Mouse (Mus musculus) midbrain, embryonic 13.5 days (tissue): ENCODE data around the gene Ppp1r8. TPM values are rescaled to one million over a fixed set of nuclear protein-coding genes. Genes with fewer than 3 reads are reported as not detected.
A peak's percentile ranks its signal among the peaks of the same experiment; 100 is the strongest.

Experiments
- ATAC-seq: fragments of 200-750 bp; cut with Nextera tagmentation; 2 replicates; pipeline ENCODE4 v1.8.0; 2017; ENCODE audit warnings: mild to moderate bottlenecking, moderate TSS enrichment, moderate library complexity
- H3K27ac ChIP-seq: fragments of 300-500 bp; sonication (generic); 2 replicates; pipeline ENCODE4 v1.5.1; 2015; ENCODE audit warnings: inconsistent platforms, mild to moderate bottlenecking, moderate library complexity
- H3K27me3 ChIP-seq: fragments of 300-500 bp; sonication (generic); 2 replicates; pipeline ENCODE4 v1.6.1; 2015; ENCODE audit warnings: mild to moderate bottlenecking, inconsistent platforms
- H3K36me3 ChIP-seq: fragments of 300-500 bp; sonication (generic); 2 replicates; pipeline ENCODE4 v1.6.1; 2015; ENCODE audit warnings: mild to moderate bottlenecking, inconsistent platforms
- H3K4me1 ChIP-seq: fragments of 300-500 bp; sonication (generic); replicated peaks from 2 replicates; pipeline ENCODE4 v1.6.1; 2015; ENCODE audit warnings: inconsistent platforms
- H3K4me2 ChIP-seq: fragments of 300-500 bp; sonication (generic); replicated peaks from 2 replicates; pipeline ENCODE4 v1.6.1; 2015; ENCODE audit warnings: moderate library complexity, mild to moderate bottlenecking, inconsistent platforms
- H3K4me3 ChIP-seq: fragments of 300-500 bp; sonication (generic); replicated peaks from 2 replicates; pipeline ENCODE4 v1.5.1; 2015; ENCODE audit warnings: mild to moderate bottlenecking, inconsistent platforms
- H3K9ac ChIP-seq: fragments of 300-500 bp; sonication (generic); replicated peaks from 2 replicates; pipeline ENCODE4 v1.6.1; 2015; ENCODE audit warnings: mild to moderate bottlenecking, inconsistent platforms
- H3K9me3 ChIP-seq: fragments of 300-500 bp; sonication (generic); 2 replicates; pipeline ENCODE4 v1.6.1; 2016; ENCODE audit warnings: mild to moderate bottlenecking, inconsistent platforms
- WGBS: fragments of 180-500 bp; shearing (Covaris S2); methylation state at CpG from one replicate; pipeline ENCODE4 v1.1.7; 2015; 5-methylcytosine and 5-hydroxymethylcytosine counted together
- polyA plus RNA-seq: library from polyadenylated mRNA; unstranded; fragments of >200 nt; fragmentation: Nextera tagmentation; extraction: Ambion mirVana; gene quantifications from 2 replicates; pipeline ENCODE4 v1.2.1, GENCODE M21; 2015

The Ppp1r8 gene
- polyA plus RNA-seq, 1 experiment from 2014 or later = 60.4 TPM

DNA sequence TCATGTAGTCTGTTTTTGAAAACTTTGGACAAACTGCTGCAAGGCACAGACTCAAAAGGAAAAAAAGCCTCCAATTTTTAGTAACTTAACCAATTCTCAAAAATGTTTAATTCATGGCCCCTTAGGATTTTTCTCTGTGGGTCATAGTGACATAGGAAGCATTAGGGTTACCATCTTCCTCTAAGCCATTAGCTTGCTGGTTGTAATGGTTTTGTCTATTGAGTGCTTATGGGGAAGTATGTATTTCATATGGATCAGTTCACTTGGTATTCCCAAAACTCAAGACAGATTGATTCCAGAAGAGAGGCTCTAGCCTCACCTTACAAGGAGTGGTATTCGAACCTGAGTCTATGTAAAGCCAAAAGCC, 719 bp upstream of the Ppp1r8 start:
- H3K4me1 ChIP-seq = peaks cover 17% of the 10 kb centered on the region
- peaks cover 31% of the 10 kb centered on the region for H3K36me3 ChIP-seq
- H3K27ac ChIP-seq = peak overlapping the region; percentile 85
- WGBS = 92% methylated on average over 1 of the region's 1 CpGs
- H3K9me3 ChIP-seq = no peaks in the 10 kb centered on the region
- ATAC-seq = no peak
- H3K27me3 ChIP-seq = no peaks in the 10 kb centered on the region
- peak overlapping the region; percentile 96; the same call in 1 of the 2 replicates for H3K9ac ChIP-seq
- peak overlapping the region; percentile 93 for H3K4me3 ChIP-seq
- H3K4me2 ChIP-seq = peak overlapping the region; percentile 63

DNA sequence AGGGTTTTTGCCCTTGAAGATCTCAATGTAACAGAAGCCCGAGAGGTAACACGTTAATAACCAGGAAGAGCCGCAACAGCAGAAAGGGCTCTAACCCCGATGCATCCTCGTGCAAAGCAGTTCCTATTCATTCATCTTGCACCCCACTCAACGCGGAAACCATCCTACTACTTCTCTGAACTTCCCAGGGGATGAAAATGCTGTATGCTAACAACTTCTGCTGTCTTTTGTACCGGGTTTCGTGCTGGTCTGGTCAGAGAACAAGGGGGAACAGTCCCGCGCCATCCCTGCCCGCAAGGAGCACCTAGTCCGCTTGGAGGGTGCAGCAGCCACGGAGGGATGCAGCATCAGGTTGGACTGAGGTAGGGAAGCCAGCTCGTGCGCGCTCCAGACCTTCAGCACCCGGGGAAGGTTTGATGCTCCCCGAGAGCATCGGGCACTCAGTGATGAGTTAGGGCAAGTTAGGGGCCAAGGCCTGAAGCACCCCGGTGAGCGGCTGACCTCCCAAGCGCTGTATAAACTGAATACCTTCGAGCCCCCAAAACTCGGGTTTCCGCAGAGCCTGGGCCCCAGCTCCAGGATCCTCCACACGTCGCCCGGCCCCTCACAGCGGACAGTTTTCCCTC, 575 bp downstream of the Ppp1r8 start:
- H3K4me2 ChIP-seq = peak overlapping the region; percentile 63
- peaks cover 17% of the 10 kb centered on the region for H3K4me1 ChIP-seq
- no peaks in the 10 kb centered on the region for H3K9me3 ChIP-seq
- peak overlapping the region; percentile 85 for H3K27ac ChIP-seq
- peaks cover 33% of the 10 kb centered on the region for H3K36me3 ChIP-seq
- H3K9ac ChIP-seq = peak overlapping the region; percentile 96
- H3K4me3 ChIP-seq = peak overlapping the region; percentile 93
- H3K27me3 ChIP-seq = no peaks in the 10 kb centered on the region
- ATAC-seq = peak; percentile 59
- under 1% methylated on average over 30 of the region's 30 CpGs for WGBS

DNA sequence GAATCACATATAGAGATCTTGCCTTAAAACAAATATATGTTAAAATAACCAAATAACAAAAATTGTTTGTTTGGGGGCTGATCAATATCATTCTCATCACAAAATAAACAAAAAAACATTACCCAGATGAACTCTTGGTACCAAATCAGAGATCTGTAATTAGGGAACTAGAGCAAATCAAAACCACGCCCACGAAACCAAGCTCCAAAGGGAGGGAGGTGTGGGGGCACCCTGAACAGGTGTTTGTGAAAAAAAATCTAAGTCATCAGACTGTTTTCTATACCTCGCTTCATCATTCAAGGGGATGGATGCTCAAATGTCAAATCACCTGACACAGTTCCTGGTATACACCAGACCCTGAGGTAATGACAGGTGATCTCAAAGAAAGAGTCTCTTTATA, 1.5 kb downstream of the Ppp1r8 start:
- Histone ChIP-seq H3K36me3 (peaks cover 41% of the 10 kb centered on the region), H3K4me2 (peak overlapping the region; percentile 63), H3K27ac (no peak overlapping the region), H3K4me1 (peaks cover 17% of the 10 kb centered on the region), H3K27me3 (no peaks in the 10 kb centered on the region), H3K9ac (peak overlapping the region; percentile 96), H3K4me3 (peak overlapping the region; percentile 93), H3K9me3 (no peaks in the 10 kb centered on the region)
- 89% methylated on average over 3 of the region's 3 CpGs for WGBS
- no peak for ATAC-seq

DNA sequence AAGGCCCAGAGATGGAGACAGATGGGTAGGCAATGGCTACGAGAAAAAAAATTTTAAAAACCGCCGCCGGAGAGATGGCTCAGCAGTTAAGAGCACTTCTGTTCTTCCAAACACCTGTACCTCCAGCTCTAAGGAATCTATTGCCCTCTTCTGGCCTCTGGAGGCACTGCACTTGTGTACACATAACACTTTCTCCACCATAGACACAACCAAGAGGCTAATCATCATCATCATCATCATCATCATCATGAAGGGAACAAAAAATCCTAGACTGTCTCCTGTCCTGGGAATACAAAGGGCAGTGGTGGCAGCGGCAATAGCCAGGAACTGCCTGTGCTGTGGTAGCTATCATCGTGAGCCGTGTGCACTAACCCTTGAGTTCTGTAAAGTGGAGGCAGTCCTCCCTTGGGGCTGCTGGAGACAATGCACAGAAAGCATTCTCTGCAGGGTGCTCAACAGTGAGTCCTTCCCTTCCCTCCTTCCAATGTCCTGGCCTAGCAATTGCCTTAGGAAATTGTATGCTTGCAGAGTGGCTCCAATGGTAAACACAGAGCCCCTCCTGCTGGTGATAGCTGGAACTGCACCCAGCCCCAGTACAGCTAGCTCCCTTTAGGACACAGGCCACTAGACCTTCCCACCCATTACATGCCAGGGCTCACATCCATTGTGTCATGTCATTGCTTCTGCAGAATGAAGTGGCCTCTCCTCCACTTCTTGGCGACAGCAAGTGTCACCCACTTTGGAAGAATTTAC, 19.2 kb downstream of the Ppp1r8 start:
- no peak overlapping the region for H3K4me2 ChIP-seq
- no peak overlapping the region for H3K9ac ChIP-seq
- no peak for ATAC-seq
- H3K27me3 ChIP-seq = no peaks in the 10 kb centered on the region
- H3K4me1 ChIP-seq = no peaks in the 10 kb centered on the region
- 78% methylated on average over 8 of the region's 8 CpGs for WGBS
- H3K36me3 ChIP-seq = peaks cover 48% of the 10 kb centered on the region
- H3K27ac ChIP-seq = no peak overlapping the region
- no peak overlapping the region for H3K4me3 ChIP-seq
- H3K9me3 ChIP-seq = peaks cover 23% of the 10 kb centered on the region

DNA sequence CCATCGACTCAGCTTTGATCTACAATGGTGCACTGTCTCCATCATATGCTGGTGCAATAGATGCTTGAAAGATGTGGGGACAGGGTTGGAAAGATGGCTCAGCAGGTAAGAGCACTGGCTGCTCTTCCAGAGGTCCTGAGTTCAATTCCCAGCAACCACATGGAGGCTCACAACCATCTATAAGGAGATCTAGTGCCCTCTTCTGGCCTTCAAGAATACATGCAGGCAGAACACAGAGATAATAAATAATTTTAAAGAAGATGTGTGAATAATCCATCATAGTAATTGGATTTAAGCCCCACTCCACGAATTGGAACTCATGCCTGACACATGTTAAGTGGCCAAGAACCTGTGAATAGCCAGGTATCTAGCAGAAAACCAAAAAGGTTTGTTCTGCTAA, 24.5 kb downstream of the Ppp1r8 start:
- 51% methylated on average over 2 of the region's 2 CpGs for whole genome bisulfite sequencing
- no peak overlapping the region for H3K9ac ChIP-seq
- no peaks in the 10 kb centered on the region for H3K27me3 ChIP-seq
- H3K4me2 ChIP-seq = no peak overlapping the region
- no peak overlapping the region for H3K27ac ChIP-seq
- ATAC-seq = no peak
- peaks cover 23% of the 10 kb centered on the region for H3K9me3 ChIP-seq
- H3K4me3 ChIP-seq = no peak overlapping the region
- no peaks in the 10 kb centered on the region for H3K4me1 ChIP-seq
- no peaks in the 10 kb centered on the region for H3K36me3 ChIP-seq

DNA sequence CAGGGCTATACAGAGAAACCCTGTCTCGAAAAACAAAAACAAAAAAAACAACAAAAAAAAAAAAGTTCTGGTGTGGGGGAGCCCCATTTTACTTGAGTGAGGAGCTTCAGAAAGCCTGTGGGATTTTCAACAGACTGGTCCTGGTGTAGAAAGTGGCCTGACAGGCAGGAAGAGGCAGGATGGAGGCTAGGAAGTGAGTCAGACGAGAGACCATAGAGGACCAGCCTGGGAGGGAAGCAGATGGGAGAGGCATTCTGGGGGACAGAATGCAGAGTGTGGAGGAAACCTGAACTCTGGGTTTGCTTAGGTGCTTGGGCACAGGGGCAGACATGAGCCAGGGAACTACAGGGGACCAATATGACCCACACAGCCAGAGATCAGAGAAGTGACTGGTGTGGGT, 26.1 kb downstream of the Ppp1r8 start:
- no peak overlapping the region for H3K4me3 ChIP-seq
- WGBS = 75% methylated on average over 2 of the region's 2 CpGs
- no peak overlapping the region for H3K4me2 ChIP-seq
- H3K9ac ChIP-seq = no peak overlapping the region
- no peaks in the 10 kb centered on the region for H3K4me1 ChIP-seq
- peaks cover 23% of the 10 kb centered on the region for H3K9me3 ChIP-seq
- ATAC-seq = no peak
- no peak overlapping the region for H3K27ac ChIP-seq
- no peaks in the 10 kb centered on the region for H3K36me3 ChIP-seq
- no peaks in the 10 kb centered on the region for H3K27me3 ChIP-seq

DNA sequence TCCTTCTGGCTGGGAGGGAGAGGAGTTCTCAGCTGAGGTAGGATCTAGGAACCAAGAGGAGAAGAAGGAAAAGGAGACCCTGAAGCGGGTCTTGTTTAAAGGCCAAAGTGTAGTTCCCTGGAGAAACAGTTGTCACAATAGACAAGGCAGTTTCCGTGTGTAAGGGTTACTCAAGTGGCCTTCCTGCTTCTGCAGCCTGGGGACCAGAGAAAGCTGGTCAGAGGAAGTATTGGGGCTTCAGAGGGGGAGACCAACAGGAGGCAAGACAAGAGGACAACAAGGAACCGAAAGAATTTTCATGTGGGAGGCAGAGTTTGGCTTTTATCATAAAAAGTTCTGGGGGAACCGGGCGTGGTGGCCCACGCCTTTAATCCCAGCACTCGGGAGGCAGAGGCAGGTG, 26.6 kb downstream of the Ppp1r8 start:
- H3K9me3 ChIP-seq = peaks cover 25% of the 10 kb centered on the region

DNA sequence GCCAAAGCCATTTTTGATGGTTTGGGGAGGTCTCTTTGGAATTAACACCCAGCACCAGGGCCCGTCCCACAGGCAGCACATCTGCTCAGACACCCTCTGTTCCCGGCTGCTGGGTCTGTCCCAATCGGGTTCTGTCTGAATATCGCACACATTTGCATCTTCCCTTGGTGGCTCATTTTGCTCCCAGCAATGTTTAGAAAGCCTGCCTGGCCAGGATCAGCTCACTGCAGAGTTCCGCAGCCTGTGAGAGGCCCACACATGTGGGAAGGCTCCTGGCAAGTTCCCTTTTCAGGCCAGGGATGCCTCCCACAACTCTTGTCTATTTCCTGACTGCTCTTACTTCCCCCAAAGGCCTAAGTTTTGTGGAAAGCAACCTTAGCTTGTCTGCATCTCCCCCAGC, 33.3 kb downstream of the Ppp1r8 start:
- WGBS = 90% methylated on average over 5 of the region's 5 CpGs
- no peaks in the 10 kb centered on the region for H3K27me3 ChIP-seq
- H3K4me2 ChIP-seq = no peak overlapping the region
- H3K4me3 ChIP-seq = no peak overlapping the region
- H3K4me1 ChIP-seq = no peaks in the 10 kb centered on the region
- H3K36me3 ChIP-seq = no peaks in the 10 kb centered on the region
- no peak for ATAC-seq
- H3K27ac ChIP-seq = no peak overlapping the region
- 0 out of 2 replicates have a peak, but pooled peaks cover 8% of the 10 kb centered on the region for H3K9me3 ChIP-seq
- no peak overlapping the region for H3K9ac ChIP-seq

More for the DNA sequence above, 26.6 kb downstream of the Ppp1r8 start:
- Histone ChIP-seq H3K4me1 (no peaks in the 10 kb centered on the region), H3K36me3 (no peaks in the 10 kb centered on the region), H3K27ac (no peak overlapping the region), H3K27me3 (no peaks in the 10 kb centered on the region), H3K4me2 (no peak overlapping the region), H3K9ac (no peak overlapping the region), H3K4me3 (no peak overlapping the region)
- no peak for ATAC-seq
- WGBS = 87% methylated on average over 7 of the region's 7 CpGs

DNA sequence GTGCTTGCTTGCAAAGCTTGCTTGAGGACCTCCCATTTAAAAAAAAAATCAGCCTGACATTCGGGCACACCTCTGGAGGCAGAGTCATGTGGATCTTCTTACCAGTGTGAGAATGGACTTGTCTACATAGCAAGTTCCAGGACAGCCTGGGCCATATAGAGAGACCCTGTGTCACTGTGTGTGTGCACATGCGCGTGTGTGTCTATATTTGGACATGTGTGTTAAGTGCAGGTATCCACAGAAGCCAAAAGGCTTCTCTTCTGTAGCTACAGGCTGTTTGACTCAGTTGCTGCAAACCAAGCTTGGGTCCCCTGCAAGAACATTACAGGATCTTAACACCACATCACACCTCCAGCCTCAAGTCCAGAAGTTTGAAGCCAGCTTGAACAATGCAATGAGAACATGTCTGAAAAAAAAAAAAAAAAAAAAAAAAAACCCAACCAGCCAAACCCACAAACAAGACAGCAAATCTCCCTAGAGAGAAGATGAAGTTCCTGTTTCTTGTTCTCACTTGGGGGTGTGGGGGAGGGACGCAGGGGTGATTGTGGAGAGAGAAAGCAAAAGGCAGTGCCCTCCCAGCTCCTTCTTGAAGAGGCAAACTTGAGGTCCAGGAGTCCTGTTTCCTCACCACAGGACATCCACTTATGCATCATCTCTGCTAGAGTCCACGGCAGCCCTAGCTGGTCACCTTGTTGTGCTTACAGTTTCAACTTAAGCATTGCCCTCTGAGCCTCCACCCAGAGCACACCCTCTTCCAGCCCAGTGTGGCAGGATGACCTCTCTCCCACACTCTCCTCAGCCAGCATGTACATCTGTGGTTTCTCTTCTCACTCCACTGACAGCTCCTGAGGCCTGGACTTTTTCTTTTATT, 35.0 kb downstream of the Ppp1r8 start:
- Histone ChIP-seq H3K27me3 (no peaks in the 10 kb centered on the region), H3K27ac (no peak overlapping the region), H3K9ac (no peak overlapping the region), H3K4me2 (no peak overlapping the region), H3K36me3 (no peaks in the 10 kb centered on the region), H3K4me3 (no peak overlapping the region), H3K9me3 (0 out of 2 replicates have a peak, but pooled peaks cover 8% of the 10 kb centered on the region), H3K4me1 (no peaks in the 10 kb centered on the region)
- 82% methylated on average over 5 of the region's 5 CpGs for WGBS
- no peak for ATAC-seq

DNA sequence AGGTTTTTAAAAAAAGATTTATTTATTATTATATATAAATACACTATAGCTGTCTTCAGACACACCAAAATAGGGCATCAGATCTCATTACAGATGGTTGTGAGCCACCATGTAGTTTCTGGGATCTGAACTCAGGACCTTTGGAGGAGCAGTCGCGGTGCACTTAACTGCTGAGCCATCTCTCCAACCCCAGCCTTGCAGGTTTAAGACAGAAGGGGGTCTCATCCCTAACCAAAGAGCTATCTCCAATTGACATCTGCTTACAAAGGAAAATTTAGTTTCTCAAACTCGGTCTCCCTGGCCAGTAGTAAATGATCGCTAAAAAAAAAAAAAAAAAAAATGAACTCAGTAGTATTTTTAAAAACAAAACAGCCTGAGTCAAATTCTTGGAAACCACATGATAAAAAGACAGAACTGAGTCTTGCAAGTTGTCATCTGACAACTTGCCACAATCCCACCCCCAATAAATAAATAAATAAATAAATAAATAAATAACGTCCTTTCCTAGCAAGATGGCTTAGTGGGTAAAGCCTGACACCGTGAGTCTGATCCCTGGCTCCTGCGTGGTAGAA, 36.3 kb downstream of the Ppp1r8 start:
- WGBS = 92% methylated on average over 7 of the region's 7 CpGs
- ATAC-seq = no peak
- Histone ChIP-seq H3K4me1 (no peaks in the 10 kb centered on the region), H3K27me3 (no peaks in the 10 kb centered on the region), H3K9ac (no peak overlapping the region), H3K36me3 (no peaks in the 10 kb centered on the region), H3K4me2 (no peak overlapping the region), H3K27ac (no peak overlapping the region), H3K9me3 (0 out of 2 replicates have a peak, but pooled peaks cover 7% of the 10 kb centered on the region), H3K4me3 (no peak overlapping the region)

DNA sequence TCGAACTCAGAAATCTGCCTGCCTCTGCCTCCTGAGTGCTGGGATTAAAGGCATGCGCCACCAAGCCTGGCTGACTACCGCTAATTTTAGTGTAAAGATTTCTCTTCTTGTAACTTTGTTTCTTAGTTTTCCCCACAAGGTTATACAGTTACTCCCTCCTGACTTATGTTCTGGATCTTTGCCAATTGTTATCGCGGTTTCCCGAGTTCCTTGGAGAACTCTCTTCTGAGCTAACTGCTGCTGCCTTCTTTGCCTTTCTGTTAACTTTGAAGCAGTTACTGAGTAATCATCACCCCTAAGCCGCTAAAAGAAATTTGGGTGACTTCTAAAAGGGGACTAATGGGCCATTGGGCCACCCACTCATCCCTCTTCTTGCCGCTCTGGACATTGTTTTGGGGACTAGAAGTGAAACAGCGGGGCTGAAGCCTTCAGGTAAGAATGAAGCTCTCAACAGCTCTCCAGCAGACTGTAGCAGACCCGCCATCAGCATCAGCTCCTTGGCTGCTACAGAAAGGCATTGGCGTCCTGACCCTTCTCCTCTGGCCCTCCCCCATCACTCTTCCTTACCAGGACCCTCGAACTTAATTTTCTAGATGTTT, 37.3 kb downstream of the Ppp1r8 start:
- Histone ChIP-seq H3K27me3 (no peaks in the 10 kb centered on the region), H3K9ac (no peak overlapping the region), H3K4me3 (no peak overlapping the region), H3K9me3 (0 out of 2 replicates have a peak, but pooled peaks cover under 1% of the 10 kb centered on the region), H3K4me2 (no peak overlapping the region), H3K36me3 (no peaks in the 10 kb centered on the region), H3K27ac (no peak overlapping the region), H3K4me1 (no peaks in the 10 kb centered on the region)
- no peak for ATAC-seq
- WGBS = 90% methylated on average over 12 of the region's 12 CpGs
